21 mouse cellular contexts compared by ENCODE assay signal in genomic region chr13:90476880-90477279, GRCm38 (mm10).
"Had no signal": no experiment of that assay in that cellular context is flagged by ENCODE, and none has a peak within 500 bp of the region (broad histone marks: within the 10 kb centered on the region; RNA-seq: fewer than 3 reads in every experiment).

No protein-coding gene starts in this region.

- H3K27ac ChIP-seq: kidney, postnatal 0 days; left cerebral cortex, adult 2 months; liver, embryonic 13.5 days; midbrain, embryonic 10.5 days; midbrain, embryonic 13.5 days; neural tube, embryonic 13.5 days; stomach, embryonic 15.5 days had no signal

- H3K4me2 ChIP-seq: liver, embryonic 13.5 days; lung, embryonic 14.5 days; midbrain, embryonic 13.5 days; neural tube, embryonic 13.5 days; stomach, embryonic 15.5 days had no signal

- DNase-seq: kidney, postnatal 25 days; layer of hippocampus, postnatal 36 days; liver, embryonic 13.5 days; lung, embryonic 14.5 days; lung, postnatal 10 days; lung, postnatal 36 days; retina, postnatal 1 day; right cerebral cortex, postnatal 25 days; spleen, adult 18-20 months; thymus, adult 2 months; thymus, postnatal 14 days; thymus, postnatal 4 days had no signal

- H3K4me1 ChIP-seq: liver, embryonic 13.5 days; megakaryocyte, embryonic 14.5 days; midbrain, embryonic 10.5 days; midbrain, embryonic 13.5 days; neural tube, embryonic 13.5 days; stomach, embryonic 15.5 days had no signal

- H3K4me3 ChIP-seq: left cerebral cortex, adult 2 months; liver, embryonic 13.5 days; megakaryocyte, embryonic 14.5 days; midbrain, embryonic 10.5 days; midbrain, embryonic 13.5 days; myocyte; neural tube, embryonic 13.5 days; stomach, embryonic 15.5 days had no signal

- H3K36me3 ChIP-seq: liver, embryonic 13.5 days; midbrain, embryonic 10.5 days; midbrain, embryonic 13.5 days; neural tube, embryonic 13.5 days; stomach, embryonic 15.5 days had no signal

- H3K27me3 ChIP-seq: liver, embryonic 13.5 days; megakaryocyte, embryonic 14.5 days; midbrain, embryonic 13.5 days; neural tube, embryonic 13.5 days; stomach, embryonic 15.5 days had no signal

- H3K9me3 ChIP-seq: liver, embryonic 13.5 days; midbrain, embryonic 10.5 days; midbrain, embryonic 13.5 days; neural tube, embryonic 13.5 days; stomach, embryonic 15.5 days had no signal

- ATAC-seq: midbrain, embryonic 13.5 days; midbrain, embryonic 16.5 days had no signal

- H3K9ac ChIP-seq: liver, embryonic 13.5 days; lung, embryonic 14.5 days; midbrain, embryonic 13.5 days; neural tube, embryonic 13.5 days; stomach, embryonic 15.5 days had no signal
